Mouse (Mus musculus) bone marrow macrophage, adult 2 months (primary cell): ENCODE results near the gene Aanat. TPM values are rescaled to one million over a fixed set of nuclear protein-coding genes. Genes with fewer than 3 reads are reported as not detected.

ENCODE experiments used
- H3K27ac ChIP-seq: 2 replicates; pipeline ENCODE4 v1.5.1; 2012; ENCODE audit warnings: low read depth, low read length; ENCODE audit not compliant: insufficient read depth
- H3K4me1 ChIP-seq: 2 replicates; pipeline ENCODE4 v1.6.1; 2012; ENCODE audit warnings: low read length; ENCODE audit not compliant: control insufficient read depth, insufficient read depth
- H3K4me3 ChIP-seq: 2 replicates; pipeline ENCODE4 v1.5.1; 2012; ENCODE audit warnings: mild to moderate bottlenecking, low read length, moderate library complexity; ENCODE audit not compliant: insufficient read depth
- CTCF ChIP-seq: IDR thresholded peaks from 2 replicates; pipeline ENCODE4 v1.5.1; 2012; ENCODE audit warnings: low read depth, mild to moderate bottlenecking, low read length, moderate library complexity
- POLR2A ChIP-seq: IDR thresholded peaks from 2 replicates; pipeline ENCODE4 v1.6.1; 2012; ENCODE audit warnings: mild to moderate bottlenecking, low read depth, low read length, borderline replicate concordance
- polyA plus RNA-seq: library from polyadenylated mRNA; stranded (reverse); fragments of >200 nt; gene quantifications from 2 replicates; pipeline ENCODE4 v1.2.4, GENCODE M21; 2012; ENCODE audit not compliant: missing spikeins, insufficient read depth, insufficient read length

Gene Aanat
- polyA plus RNA-seq, 1 experiment: not detected

DNA sequence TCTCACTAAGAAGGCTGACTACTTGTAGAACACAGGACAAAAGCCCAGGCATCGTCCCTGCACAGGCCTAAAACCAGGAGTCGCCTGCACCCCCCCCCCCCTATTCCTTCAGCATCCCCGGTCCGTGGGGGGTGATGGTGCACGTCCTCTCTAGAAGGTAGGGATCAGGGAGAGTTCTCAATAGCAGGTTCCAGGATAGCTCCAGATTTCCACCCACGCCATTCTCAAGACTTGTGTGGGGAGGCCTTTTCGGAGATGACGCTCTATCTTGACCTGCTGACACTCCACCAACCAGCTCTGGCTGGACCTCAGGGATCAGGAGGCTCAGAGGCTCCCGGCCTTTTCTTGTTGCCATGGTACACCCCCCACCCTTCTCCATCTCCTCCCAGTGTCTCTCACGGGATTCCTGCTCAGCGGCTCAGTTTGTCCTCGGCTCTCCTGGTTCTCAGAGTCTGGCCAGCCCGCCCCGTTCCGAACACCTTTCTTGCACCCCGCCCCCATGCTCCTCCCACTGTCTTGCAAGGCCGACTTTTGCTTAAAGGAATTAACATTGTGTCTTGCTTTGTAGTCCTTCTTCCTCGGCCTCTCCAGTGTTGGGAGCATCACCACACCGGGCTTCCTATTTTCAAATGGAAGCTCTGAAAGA, 57.5 kb downstream of the Aanat start:
- Histone ChIP-seq H3K4me3 (no peak overlapping the region), H3K27ac (no peak overlapping the region)
- TF ChIP-seq CTCF: no peak

DNA sequence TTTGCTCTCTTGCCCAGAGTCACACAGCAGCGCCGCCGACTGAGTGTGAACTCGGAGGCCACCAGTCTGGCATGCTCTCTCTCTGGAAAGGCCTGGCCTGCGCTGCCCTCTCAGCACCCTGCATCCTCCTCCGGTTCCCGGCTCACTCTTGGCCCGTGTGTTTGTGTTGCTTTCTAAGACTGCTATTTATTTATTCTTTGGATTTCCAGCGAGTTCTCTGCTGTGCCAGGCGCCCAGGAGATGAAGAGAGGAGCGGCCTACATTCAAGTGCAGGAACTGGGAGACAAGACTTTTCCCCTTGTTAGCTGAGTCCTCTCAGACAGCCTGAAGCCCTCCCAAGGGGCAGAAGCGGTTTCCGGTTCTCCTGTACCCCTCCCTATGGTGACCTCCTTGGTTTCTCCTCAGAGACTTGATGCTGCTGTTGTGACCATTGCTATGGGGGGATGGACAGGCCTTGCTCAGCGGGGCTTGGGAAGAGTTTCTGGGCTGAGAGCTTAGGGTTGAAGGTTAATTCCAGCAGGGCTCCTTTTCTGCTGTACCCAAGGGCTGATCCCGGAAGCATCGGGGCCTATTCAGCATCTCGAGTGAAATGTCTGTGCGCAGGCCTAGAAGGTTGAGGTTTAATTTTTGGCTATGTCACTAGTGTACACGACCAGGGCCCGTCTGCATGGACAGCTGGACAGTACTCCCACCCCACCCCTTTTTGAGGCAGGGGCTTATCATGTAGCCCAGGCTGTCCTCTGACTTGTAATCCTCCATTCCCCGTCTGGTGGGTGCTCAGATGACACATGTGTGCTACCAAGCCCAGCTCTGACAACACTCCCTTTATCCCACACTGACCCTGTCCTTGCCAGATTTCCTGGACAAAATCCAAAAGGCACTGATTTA, 58.2 kb downstream of the Aanat start:
- Histone ChIP-seq H3K4me3 (no peak overlapping the region), H3K27ac (no peak overlapping the region), H3K4me1 (peaks cover 3% of the 10 kb centered on the region)
- no peak for TF ChIP-seq POLR2A
- TF ChIP-seq CTCF: no peak

More for the DNA sequence above, 57.5 kb downstream of the Aanat start:
- peaks cover 3% of the 10 kb centered on the region for H3K4me1 ChIP-seq

DNA sequence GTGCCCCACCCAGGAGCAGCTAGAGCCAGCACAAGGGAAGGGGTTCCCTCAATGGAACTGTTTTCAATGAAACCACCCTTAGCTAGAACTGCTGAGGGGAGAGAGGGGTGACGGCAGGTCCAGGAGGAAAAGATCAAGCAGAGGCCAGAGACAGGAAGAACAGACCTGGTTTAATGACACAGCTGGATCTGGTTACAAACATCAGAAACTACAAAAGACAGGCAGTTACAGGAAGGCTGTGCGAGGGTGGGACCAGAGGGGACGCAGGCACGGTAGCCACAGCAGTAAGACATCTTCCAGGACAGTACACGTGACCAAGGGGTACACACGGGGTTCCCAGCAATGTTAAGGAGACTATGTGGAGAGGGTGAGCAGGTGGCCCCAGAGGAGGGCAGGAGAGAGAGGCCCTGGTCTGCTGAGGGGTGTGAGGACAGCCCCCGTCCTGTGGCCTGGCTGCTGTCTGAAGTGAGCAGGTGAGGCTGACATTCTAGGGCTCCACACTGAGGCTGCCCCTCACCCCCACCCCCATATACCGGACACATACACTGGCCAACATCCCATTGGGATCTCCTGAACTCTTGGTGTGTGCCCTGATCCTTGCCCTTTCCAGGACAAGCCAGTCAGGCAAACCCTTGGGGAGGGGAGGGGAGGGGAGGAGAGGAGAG, 59.3 kb downstream of the Aanat start:
- Histone ChIP-seq H3K27ac (no peak overlapping the region), H3K4me1 (peaks cover 3% of the 10 kb centered on the region), H3K4me3 (no peak overlapping the region)
- TF ChIP-seq CTCF: no peak
- TF ChIP-seq POLR2A: no peak

DNA sequence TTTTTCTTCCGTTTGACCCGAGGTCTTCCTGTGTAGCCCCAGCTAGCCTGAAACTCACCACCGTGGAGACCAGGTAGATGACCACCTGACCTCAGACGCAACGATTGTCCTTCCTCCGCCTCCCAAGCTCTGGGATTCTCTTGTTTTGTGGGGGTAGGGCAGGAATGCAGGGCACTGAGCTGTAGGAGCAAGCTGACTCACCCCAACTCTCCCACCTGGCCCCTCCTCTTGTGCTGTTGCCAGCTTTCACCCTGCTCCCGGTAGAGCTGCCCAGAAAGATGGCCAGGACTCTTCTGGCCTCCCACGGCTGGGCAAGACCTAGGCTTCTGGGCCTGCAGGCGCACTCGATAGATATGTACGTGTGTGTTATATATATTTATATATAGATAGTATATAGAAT, 59.9 kb downstream of the Aanat start:
- TF ChIP-seq POLR2A (no peak), CTCF (no peak)
- Histone ChIP-seq H3K4me1 (peaks cover 3% of the 10 kb centered on the region), H3K4me3 (no peak overlapping the region), H3K27ac (no peak overlapping the region)

DNA sequence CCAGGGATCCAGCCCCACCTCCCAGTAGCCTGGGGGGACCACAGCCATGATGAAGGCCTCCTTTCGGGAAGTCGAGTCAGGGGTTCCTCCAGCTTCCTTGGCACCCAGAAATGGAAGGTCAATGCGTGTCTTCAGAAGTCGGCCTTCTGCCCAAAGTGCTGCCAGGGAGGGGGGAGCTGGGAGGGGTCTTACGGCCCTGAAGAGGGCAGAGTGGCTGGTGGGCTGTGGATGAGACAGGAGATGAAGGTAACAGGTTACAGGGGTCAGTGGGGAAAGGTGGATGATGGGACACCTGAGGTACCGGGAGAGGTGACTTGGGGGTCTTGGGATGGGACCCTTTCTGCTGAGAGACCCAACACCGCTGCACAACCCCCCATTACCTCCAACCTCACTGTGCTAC, 60.5 kb downstream of the Aanat start:
- Histone ChIP-seq H3K4me1 (peaks cover 3% of the 10 kb centered on the region), H3K27ac (no peak overlapping the region), H3K4me3 (no peak overlapping the region)
- TF ChIP-seq POLR2A (no peak), CTCF (no peak)

Other genes starting within 250 kb of the Aanat start
- gene Rnf157, start 173.4 kb upstream of the Aanat start, polyA plus RNA-seq: 12.3 and 12.4 TPM in 2 replicates
- 123 and 152 TPM in 2 replicates for gene Ubald2, start 152.3 kb upstream of the Aanat start, polyA plus RNA-seq
- not detected in 2 replicates for gene Qrich2, start 120.2 kb upstream of the Aanat start, polyA plus RNA-seq
- gene Prpsap1, start 92.2 kb upstream of the Aanat start, polyA plus RNA-seq: 50.8 and 54.5 TPM in 2 replicates
- gene Sphk1, start 55.5 kb upstream of the Aanat start, polyA plus RNA-seq: not detected in 2 replicates
- 6.2 and 8.0 TPM in 2 replicates for gene Ube2o, start 5.0 kb upstream of the Aanat start, polyA plus RNA-seq
- gene Rhbdf2, start 40.6 kb downstream of the Aanat start, polyA plus RNA-seq: 37.5 and 39.0 TPM in 2 replicates
- gene Prcd, start 67.1 kb downstream of the Aanat start, polyA plus RNA-seq: not detected in 2 replicates
- not detected in 2 replicates for gene Cygb, start 67.9 kb downstream of the Aanat start, polyA plus RNA-seq
- not detected in 2 replicates for gene St6galnac1, start 189.1 kb downstream of the Aanat start, polyA plus RNA-seq
- gene Mxra7, start 241.6 kb downstream of the Aanat start, polyA plus RNA-seq: 0.72 and 1.2 TPM in 2 replicates